Mouse (Mus musculus) cerebellum, adult 2 months (tissue): ENCODE data around the gene Man1c1.

Source experiments
- CTCF ChIP-seq: fragments of 200-500 bp; IDR thresholded peaks from 2 replicates; pipeline ENCODE4 v1.5.1; 2011; ENCODE audit warnings: low read depth, mild to moderate bottlenecking, control low read depth, low read length, moderate library complexity, borderline replicate concordance; ENCODE audit not compliant: insufficient read depth
- POLR2A ChIP-seq: fragments of 200-500 bp; IDR thresholded peaks from 2 replicates; pipeline ENCODE4 v1.6.1; 2011; ENCODE audit warnings: low read length, control low read depth, borderline replicate concordance; ENCODE audit not compliant: insufficient read depth

- TF ChIP-seq CTCF (no peak), POLR2A (no peak)
Observed at GRCm38 (mm10) chr4:134750825-134751224, 46.7 kb upstream of the Man1c1 start.
